Mouse (Mus musculus) testis, adult 2 months (tissue): Measurements from ENCODE around the gene Ppp2r2c.

Source experiments
- CTCF ChIP-seq: fragments of 200-500 bp; IDR thresholded peaks from 2 replicates; pipeline ENCODE4 v1.5.1; 2012; ENCODE audit warnings: low read depth, mild to moderate bottlenecking, inconsistent platforms, low read length, moderate library complexity; ENCODE audit not compliant: control insufficient read depth, insufficient read depth, insufficient replicate concordance
- POLR2A ChIP-seq: fragments of 200-500 bp; IDR thresholded peaks from 2 replicates; pipeline ENCODE4 v1.6.1; 2012; ENCODE audit warnings: low read depth, mild to moderate bottlenecking, inconsistent platforms, low read length, moderate library complexity; ENCODE audit not compliant: control insufficient read depth

DNA sequence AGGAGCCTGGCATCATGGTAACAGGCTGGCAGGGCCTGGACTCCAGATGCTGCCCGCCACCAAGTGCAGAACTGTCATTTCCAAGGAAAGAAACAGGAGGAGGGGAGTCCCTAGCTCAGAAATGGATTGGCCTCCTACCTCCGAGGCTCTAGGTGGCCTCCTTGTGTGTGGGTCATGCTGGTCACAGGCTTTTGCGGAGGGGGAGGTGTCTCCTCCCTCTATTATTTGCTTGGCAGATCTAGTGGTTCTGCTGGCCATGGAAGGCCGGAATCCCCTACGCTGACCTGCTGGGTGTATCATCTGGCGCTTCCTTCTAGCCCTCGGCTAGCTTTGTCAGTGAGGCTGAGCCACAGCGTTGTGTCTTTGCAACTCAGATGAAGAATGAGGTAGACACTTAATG is 20.2 kb downstream of the Ppp2r2c start:
- TF ChIP-seq CTCF (no peak), POLR2A (no peak)
